ENCODE assay signal across 9 mouse cellular contexts in genomic region chr14:78669986-78670385, GRCm38 (mm10).
DNase-seq lines count a peak whose midpoint lies in the region; ATAC-seq and TF ChIP-seq lines count a peak whose summit lies in the region.
"Had no signal": no experiment of that assay in that cellular context is flagged by ENCODE, and none has a peak within 500 bp of the region (broad histone marks: within the 10 kb centered on the region; RNA-seq: fewer than 3 reads in every experiment).

No protein-coding gene starts in this region.

- no peaks in the 10 kb centered on the region for H3K4me1 ChIP-seq in forebrain, embryonic 12.5 days

- no peaks in the 10 kb centered on the region for H3K27me3 ChIP-seq in forebrain, embryonic 12.5 days

- peak; percentile 52 for TF ChIP-seq CTCF in left cerebral cortex, adult 2 months (IDR thresholded peaks at IDR 0.05)

- 85% methylated on average over 10 of the region's 10 CpGs for WGBS in forebrain, embryonic 12.5 days

- intact Hi-C loops in left cerebral cortex, adult 2 months (cut with DNase I), result loop anchor here (2.0 to 10.0 kb wide), 3 partner anchors 55 to 335 kb away; partner anchors contain the start of gene Vwa8

- no peak overlapping the region for H3K9ac ChIP-seq in forebrain, embryonic 12.5 days

- H3K9me3 ChIP-seq in forebrain, embryonic 12.5 days, result no peaks in the 10 kb centered on the region

- H3K27ac ChIP-seq in left cerebral cortex, adult 2 months, result no peak overlapping the region
- H3K27ac ChIP-seq in forebrain, embryonic 12.5 days, result no peak overlapping the region

- no peaks in the 10 kb centered on the region for H3K36me3 ChIP-seq in forebrain, embryonic 12.5 days (replicated peaks)

- peak; percentile 20 to 33 for DNase-seq in cerebellum, postnatal 10 days
- DNase-seq in cerebellum, adult 9-11 months, result no peak
- no peak for DNase-seq in left cerebral cortex, adult 2 months (ENCODE audit: extremely low spot score in 1 of 2, low spot score in 2 of 2)
- no peak for DNase-seq in left cerebral cortex, adult 8-10 months (ENCODE audit: low spot score in 2 of 2)
- peak; percentile 47 for DNase-seq in CD4-positive, CD25-positive, alpha-beta regulatory T cell, adult 2 months (ENCODE audit: low read depth, low spot score)
- DNase-seq in induced T-regulatory cell, adult 2 months (ENCODE audit: low read depth), result peak; percentile 44
- DNase-seq in MN1 (ENCODE audit: low spot score), result no peak
- DNase-seq: left cerebral cortex, postnatal 4 days had no signal

- ATAC-seq in forebrain, embryonic 12.5 days (ENCODE audit: low FRiP score), result no peak

- no peak overlapping the region for H3K4me3 ChIP-seq in left cerebral cortex, adult 2 months
- H3K4me3 ChIP-seq in forebrain, embryonic 12.5 days (replicated peaks), result no peak overlapping the region

- no peak overlapping the region for H3K4me2 ChIP-seq in forebrain, embryonic 12.5 days

Comparison
In these comparisons a context has a peak if more than half of its experiments do, and no peak if none do; other contexts are left out.
1. DNase-seq: peak in cerebellum, postnatal 10 days (2 of 2), CD4-positive, CD25-positive, alpha-beta regulatory T cell, adult 2 months (single experiment) and induced T-regulatory cell, adult 2 months (single experiment); none in cerebellum, adult 9-11 months (single experiment), left cerebral cortex, adult 2 months (0 of 2), left cerebral cortex, adult 8-10 months (0 of 2) and MN1 (single experiment).